Mouse (Mus musculus) ovary, adult 2 months (tissue): Measurements from ENCODE around the gene Zfp616. TPM values are rescaled to one million over a fixed set of nuclear protein-coding genes. Genes with fewer than 3 reads are reported as not detected.

Experiments used
- polyA plus RNA-seq: library from polyadenylated mRNA; depleted of rRNA; stranded (reverse); fragments of >200 nt; gene quantifications from 2 replicates; pipeline ENCODE4 v1.2.3, GENCODE M21; 2012; rRNA removed

Gene Zfp616
- not detected in 2 replicates for polyA plus RNA-seq

GRCm38 (mm10) chr11:74069655-74070054 is at the start of gene Zfp616:
TSS of gene Zfp616 (plus strand) at chr11:74069955.

GRCm38 (mm10) chr11:74056451-74056850 is 13.3 kb upstream of the Zfp616 start, which contains the start of the genes Olfr139 and Olfr399:
TSS of gene Olfr139 (minus strand) at chr11:74056551.
TSS of gene Olfr399 (minus strand) at chr11:74056615.

GRCm38 (mm10) chr11:74113412-74113811 is 43.7 kb downstream of the Zfp616 start, which contains the start of gene Olfr401:
TSS of gene Olfr401 (plus strand) at chr11:74113712.

Other genes with a start within 250 kb of the Zfp616 start
- not detected in 2 replicates for gene Olfr393, start 218.5 kb upstream of the Zfp616 start, polyA plus RNA-seq
- not detected in 2 replicates for gene Olfr394, start 179.2 kb upstream of the Zfp616 start, polyA plus RNA-seq
- gene Olfr395, start 160.7 kb upstream of the Zfp616 start, polyA plus RNA-seq = not detected in 2 replicates
- gene Olfr23, start 133.3 kb upstream of the Zfp616 start, polyA plus RNA-seq = not detected in 2 replicates
- not detected in 2 replicates for gene Olfr397, start 109.1 kb upstream of the Zfp616 start, polyA plus RNA-seq
- not detected in 2 replicates for gene Olfr398, start 79.5 kb upstream of the Zfp616 start, polyA plus RNA-seq
- not detected in 2 replicates for gene Olfr139, start 13.4 kb upstream of the Zfp616 start, polyA plus RNA-seq
- not detected in 2 replicates for gene Olfr399, start 13.3 kb upstream of the Zfp616 start, polyA plus RNA-seq
- gene Olfr401, start 43.8 kb downstream of the Zfp616 start, polyA plus RNA-seq = not detected in 2 replicates
- gene Olfr402, start 83.6 kb downstream of the Zfp616 start, polyA plus RNA-seq = not detected in 2 replicates
- gene Olfr403, start 116.3 kb downstream of the Zfp616 start, polyA plus RNA-seq = not detected in 2 replicates
- gene Olfr43, start 141.4 kb downstream of the Zfp616 start, polyA plus RNA-seq = not detected in 2 replicates
- not detected in 2 replicates for gene Olfr406, start 189.9 kb downstream of the Zfp616 start, polyA plus RNA-seq
- not detected in 2 replicates for gene Olfr59, start 213.8 kb downstream of the Zfp616 start, polyA plus RNA-seq